Mouse (Mus musculus): ENCODE measurements around the gene Krtap26-1.
A peak's percentile ranks its signal among the peaks of the same experiment; 100 is the strongest.

The Krtap26-1 gene

DNA sequence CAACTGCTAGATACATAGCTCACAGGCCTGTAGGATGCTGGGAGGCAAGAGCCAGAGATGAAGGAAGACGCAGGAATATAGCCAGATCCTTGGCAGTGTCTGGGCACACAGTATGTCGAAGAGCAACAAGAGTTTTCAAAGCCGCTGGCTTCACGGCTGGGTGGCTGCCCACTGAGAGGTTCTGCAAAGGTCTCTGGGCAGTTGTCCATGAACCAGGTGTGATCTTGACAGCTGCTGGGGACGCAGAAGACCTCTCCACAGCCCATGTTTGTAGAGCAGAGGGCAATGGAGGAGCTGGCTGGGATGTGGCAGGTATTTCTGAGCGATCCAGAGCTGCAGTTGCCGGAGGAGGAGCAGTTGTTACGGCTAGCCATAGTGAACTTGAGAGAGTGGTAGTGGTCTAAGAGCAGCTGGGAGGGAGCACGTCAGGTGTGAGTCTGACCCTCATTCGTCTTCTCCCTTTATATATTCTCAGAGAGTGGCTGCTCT is at the start of gene Krtap26-1:
TSS of gene Krtap26-1 (minus strand) at position 439 of the 489 bp plus-strand sequence.
- no peak for DNase-seq

DNA sequence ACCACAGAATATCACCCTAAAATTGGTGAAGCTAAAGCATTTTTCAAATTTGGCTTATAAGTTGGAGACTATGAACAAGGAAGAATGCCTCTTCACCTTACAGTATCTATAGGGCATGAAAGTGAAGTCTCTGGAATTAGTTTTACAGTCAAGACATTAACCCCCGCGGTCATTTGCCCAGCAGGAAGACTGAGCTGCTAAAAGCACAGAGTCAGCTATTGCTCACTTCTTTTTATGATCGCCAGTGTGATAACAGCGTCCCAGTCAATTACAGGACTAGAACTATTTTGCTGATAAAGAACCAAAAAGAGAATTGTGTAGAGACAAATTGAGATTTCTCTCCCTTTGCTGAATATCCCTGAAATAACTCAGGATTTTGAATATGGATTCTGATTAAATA is 48.7 kb upstream of the Krtap26-1 start:
- DNase-seq: no peak

- no peak for DNase-seq
These were observed 33.7 kb upstream of the Krtap26-1 start for GRCm38 (mm10) chr16:88681282-88681681.

DNA sequence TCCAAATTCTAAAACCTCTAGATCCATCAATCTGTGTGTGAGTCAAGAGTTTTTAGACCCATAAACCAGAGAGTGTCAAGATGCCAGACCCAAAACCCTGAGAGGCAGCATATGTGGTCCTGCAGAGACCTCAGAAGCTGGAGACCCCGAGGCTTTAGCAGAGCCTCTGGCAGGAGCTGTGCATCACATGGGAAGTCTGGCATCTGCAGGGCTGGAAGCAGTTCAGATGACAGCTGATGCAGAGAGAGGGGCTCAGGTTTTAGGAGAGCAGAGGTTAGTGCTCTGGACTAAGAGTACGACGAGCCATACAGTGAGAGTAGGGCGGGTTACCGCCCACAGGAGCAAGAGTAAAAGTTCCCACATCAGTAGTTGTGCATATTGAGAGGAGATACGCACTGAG is 31.5 kb upstream of the Krtap26-1 start:
- no peak for DNase-seq

DNA sequence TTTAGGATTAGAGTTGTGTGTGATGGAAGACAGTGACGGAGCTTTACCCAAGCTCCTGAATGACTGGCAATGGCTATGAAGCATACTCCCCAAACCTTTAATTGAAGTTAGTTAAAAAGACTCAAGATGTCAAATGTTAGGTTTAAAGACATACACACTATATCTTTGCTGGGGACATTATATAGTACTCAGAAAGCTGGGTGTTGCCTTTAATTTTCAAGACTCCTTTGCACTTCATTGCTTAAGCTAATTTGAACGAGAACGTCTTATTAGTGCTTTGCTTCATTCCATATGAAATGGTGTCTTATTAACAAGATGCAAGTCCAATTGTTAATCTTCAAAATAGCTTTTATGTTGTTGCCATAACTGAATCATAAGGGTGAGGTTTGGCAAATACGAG is 24.0 kb upstream of the Krtap26-1 start, which contains the start of gene Krtap27-1:
TSS of gene Krtap27-1 (minus strand) at position 101 of the 400 bp plus-strand sequence.
- DNase-seq: no peak

DNA sequence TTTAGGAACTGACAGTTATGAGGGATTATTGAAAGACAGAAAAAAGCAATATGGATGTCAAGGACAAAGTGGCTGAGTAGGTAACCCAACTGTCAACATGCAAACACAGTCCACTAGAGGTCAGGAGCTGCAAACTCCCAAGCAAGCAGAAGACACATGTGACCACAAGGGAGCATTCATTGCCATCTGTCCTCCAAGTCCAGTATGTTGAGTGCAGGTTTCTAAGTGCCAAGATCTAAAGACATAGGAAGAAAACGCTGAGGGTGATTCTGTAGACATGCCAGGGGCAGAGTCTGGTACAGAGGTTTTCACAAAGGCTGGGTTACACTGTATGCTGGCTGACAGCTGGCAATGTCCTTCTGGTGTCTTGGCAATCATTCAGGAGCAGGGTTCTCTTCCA is 9.8 kb upstream of the Krtap26-1 start:
- no peak for DNase-seq

GRCm38 (mm10) chr16:88651952-88652351 is 4.4 kb upstream of the Krtap26-1 start:
- DNase-seq: no peak

DNA sequence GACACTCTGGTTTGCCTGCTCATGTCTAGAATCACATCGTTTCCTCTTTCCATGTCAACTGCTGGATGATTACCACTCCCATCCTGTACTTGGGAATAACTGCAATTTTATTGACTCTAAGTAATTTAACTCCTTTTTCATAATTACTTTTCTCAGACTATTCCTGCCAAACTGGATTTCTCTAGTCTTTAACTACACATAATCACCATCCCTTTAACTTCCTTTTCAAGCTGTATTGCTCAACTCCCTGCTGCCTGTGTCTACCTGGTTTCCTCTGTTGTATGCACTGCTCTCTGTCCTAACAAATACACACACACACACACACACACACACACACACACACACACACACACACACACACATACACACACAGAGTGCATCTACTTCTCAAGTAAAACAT is 3.5 kb upstream of the Krtap26-1 start:
- no peak for DNase-seq

DNA sequence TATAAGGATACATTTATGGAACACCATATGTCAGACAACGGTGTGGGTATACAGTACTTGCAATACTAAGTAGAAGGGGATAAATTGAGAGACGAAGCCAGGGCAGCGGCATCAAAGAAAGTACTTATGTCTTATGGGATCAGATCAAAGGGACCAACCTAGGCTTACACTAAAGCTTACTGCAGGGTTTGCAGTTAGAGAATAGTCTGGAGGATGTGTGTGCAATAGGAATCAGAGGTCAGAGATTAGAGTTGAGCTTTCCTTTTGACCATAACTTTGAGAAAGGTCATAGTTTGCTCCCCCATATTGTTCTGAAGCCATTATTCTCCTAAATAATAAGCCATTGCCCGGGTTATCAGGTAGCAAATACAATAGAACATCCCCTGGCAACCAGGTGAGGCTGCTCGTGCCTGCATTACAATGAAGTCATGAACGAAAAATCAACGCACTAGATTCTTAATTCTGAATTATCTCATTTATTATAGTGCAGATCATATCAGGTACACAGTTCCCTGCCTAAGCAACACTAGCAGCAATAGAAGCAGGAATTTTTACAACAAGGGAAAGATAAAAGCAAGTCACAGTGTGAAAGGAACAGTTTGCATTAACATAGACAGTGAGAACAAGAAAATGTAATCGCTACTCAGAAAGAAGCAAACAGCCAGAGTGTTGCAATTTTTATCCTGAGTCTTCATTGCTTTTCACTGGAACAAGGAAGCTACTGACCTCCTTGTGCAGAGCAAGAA is 1.1 kb downstream of the Krtap26-1 start:
- no peak for DNase-seq

- DNase-seq: no peak
These were observed 7.5 kb downstream of the Krtap26-1 start for GRCm38 (mm10) chr16:88640053-88640452.

- DNase-seq: peak; percentile 55
These were observed 12.5 kb downstream of the Krtap26-1 start for GRCm38 (mm10) chr16:88635142-88635541.

- DNase-seq: peak; percentile 29
These were observed 16.1 kb downstream of the Krtap26-1 start for GRCm38 (mm10) chr16:88631474-88631873.

DNA sequence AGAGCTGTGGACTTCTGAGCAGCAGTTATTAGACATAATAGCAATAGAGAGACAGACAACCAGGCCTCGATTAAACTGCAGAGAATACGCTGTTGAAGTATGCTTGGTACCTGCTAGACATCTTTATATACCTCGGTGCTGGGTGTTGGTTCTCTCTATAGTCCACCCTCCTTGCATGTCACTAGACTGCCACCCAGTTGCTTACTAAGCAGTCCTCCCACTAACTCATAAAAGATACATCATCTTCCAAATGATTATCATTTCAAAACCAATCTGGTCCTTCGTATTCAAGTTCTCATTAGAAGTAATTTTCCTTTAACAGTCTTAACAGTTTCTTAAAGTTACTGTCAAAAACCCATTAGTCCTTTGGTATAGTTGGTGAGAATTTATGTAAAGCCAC is 20.0 kb downstream of the Krtap26-1 start, which contains the start of gene 2310079G19Rik:
TSS of gene 2310079G19Rik (minus strand) at position 101 of the 400 bp plus-strand sequence.
- no peak for DNase-seq

- DNase-seq: no peak
These were observed 34.9 kb downstream of the Krtap26-1 start for GRCm38 (mm10) chr16:88612712-88613111.

DNA sequence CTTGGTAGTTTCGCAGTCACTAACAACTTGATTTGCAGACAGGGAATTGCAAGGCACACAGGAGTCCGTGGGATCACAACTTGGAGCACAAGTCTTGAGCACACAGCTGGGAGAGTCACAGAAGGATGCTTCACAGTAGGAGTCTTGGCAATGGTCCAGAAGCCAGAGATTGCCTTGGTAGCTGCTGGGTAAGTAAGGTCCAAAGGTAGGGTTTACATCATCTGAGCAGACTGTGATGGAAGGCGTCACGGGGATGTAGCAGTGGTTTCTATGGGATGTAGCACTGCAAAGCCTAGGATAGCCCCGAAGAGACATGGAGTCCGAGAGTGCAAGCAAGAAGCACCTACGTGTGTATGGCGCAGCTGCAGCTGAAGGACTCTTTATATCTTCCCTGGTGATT is 35.7 kb downstream of the Krtap26-1 start, which contains the start of gene Krtap24-1:
TSS of gene Krtap24-1 (minus strand) at position 358 of the 400 bp plus-strand sequence.
- DNase-seq: no peak

GRCm38 (mm10) chr16:88604570-88604969 is 43.0 kb downstream of the Krtap26-1 start:
- no peak for DNase-seq

DNA sequence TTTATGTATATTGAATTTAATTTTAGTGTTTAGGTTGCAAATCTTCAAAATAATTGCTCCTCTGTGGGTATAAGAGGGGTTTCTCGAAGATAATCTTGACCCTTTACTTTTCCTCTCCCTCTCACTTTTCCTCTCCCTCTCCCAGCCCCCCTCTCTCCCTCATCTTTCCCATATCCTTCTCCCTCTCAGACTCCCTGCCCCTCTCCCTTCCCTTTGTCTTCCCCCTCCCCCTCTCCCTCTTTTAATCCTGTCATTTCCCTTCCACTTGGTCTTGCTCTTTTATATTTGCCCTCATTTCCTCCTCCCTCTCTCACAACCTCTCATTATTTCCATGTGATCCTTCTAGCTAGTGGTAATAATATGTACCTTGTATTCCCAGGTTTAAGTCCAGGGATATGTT is 45.1 kb downstream of the Krtap26-1 start:
- no peak for DNase-seq

GRCm38 (mm10) chr16:88600303-88600702 is 47.3 kb downstream of the Krtap26-1 start:
- no peak for DNase-seq

DNA sequence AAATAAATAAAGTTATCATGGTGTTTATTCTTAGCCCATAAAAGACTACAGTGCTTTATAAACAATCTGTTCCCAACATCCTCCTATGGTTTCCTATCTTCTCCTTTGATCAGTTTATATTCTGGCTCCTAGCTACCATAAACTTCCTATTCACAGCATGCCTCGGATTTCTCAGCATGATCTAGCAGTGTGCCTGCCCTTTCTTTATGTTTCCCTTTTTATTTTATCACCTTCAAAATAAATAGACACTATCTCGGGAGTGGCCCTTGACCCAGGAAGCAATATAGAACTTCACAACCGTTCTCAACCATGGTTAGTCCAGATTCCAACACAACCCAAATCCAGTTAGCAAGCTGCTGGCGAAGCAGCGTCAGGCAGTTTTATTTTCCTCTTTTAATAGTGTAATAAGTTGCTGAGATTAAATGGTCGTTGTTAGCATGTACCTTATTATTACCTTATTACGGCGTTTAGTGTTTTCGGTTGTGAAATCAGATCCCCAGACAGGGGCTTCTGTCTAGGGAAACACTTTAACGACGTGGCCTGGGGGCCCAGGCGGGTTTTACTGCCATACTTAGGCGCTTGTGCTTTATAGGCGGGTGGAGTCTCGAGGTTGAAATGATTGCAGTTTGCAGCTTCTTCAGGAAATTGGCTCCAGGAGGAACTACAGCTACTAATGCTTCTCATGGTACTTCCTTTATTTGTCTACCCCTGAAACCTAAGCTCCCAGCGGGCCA is 47.9 kb downstream of the Krtap26-1 start:
- no peak for DNase-seq

Data from kidney, adult 18-20 months (tissue).